Mouse (Mus musculus) frontal cortex, adult (tissue): ENCODE measurements around the gene Shisal2b.

Source experiments
- ATAC-seq: cut with Nextera tagmentation; 2 replicates; pipeline ENCODE4 v1.9.2; 2017; ENCODE audit warnings: mild to moderate bottlenecking, moderate library complexity, mixed read lengths; ENCODE audit not compliant: low TSS enrichment

Shisal2b gene

GRCm38 (mm10) chr13:104816635-104817571 is 46.8 kb downstream of the Shisal2b start, which contains the start of gene Cwc27:
Gene Cwc27, minus strand, starts transcription at chr13:104817142.
- ATAC-seq: peak; percentile 99

GRCm38 (mm10) chr13:104816270-104816634 is 47.4 kb downstream of the Shisal2b start:
- no peak for ATAC-seq

- peak; percentile 93 for ATAC-seq
Observed at GRCm38 (mm10) chr13:104805681-104806080, 58.0 kb downstream of the Shisal2b start.

- ATAC-seq: no peak
Observed at GRCm38 (mm10) chr13:104799566-104800182, 64.0 kb downstream of the Shisal2b start.

- ATAC-seq: no peak
Observed at GRCm38 (mm10) chr13:104799067-104799466, 64.6 kb downstream of the Shisal2b start.
